Mouse (Mus musculus) spleen, adult 2 months (tissue): Measurements from ENCODE around the gene Cspg5.

Source experiments
- CTCF ChIP-seq: fragments of 200-500 bp; IDR thresholded peaks from 2 replicates; pipeline ENCODE4 v1.5.1; 2011; ENCODE audit warnings: mild to moderate bottlenecking, inconsistent platforms; ENCODE audit not compliant: insufficient read depth, insufficient read length, insufficient replicate concordance; ENCODE audit errors: extremely low read depth
- POLR2A ChIP-seq: fragments of 200-500 bp; IDR thresholded peaks from 2 replicates; pipeline ENCODE4 v1.6.1; 2011; ENCODE audit warnings: low read depth, low read length, inconsistent platforms

- TF ChIP-seq CTCF, result no peak
- no peak for TF ChIP-seq POLR2A
Observed at GRCm38 (mm10) chr9:110294786-110295185, 51.2 kb downstream of the Cspg5 start.
